Comparison of ENCODE assay signal across 9 mouse cellular contexts in genomic region chr10:86890166-86890930, GRCm38 (mm10).
DNase-seq lines count a peak whose midpoint lies in the region; ATAC-seq and TF ChIP-seq lines count a peak whose summit lies in the region.
"Had no signal": no experiment of that assay in that cellular context is flagged by ENCODE, and none has a peak within 500 bp of the region (broad histone marks: within the 10 kb centered on the region; RNA-seq: fewer than 3 reads in every experiment).

No protein-coding gene starts in this region.

- no peaks in the 10 kb centered on the region for H3K36me3 ChIP-seq in kidney, adult 2 months (ENCODE audit: control insufficient read depth, insufficient read depth, low read length)
- no peaks in the 10 kb centered on the region for H3K36me3 ChIP-seq in kidney, embryonic 16.5 days (ENCODE audit: insufficient read depth, low read length)
- no peaks in the 10 kb centered on the region for H3K36me3 ChIP-seq in midbrain, postnatal 0 days (ENCODE audit: insufficient read depth, low read length)

- no peak for ATAC-seq in kidney, embryonic 16.5 days (ENCODE audit: low FRiP score, low TSS enrichment)
- ATAC-seq in activated CD4-positive, CD25-positive, alpha-beta regulatory T cell, adult 4 months, result no peak
- no peak for ATAC-seq in midbrain, postnatal 0 days (ENCODE audit: low FRiP score)

- TF ChIP-seq POLR2A in kidney, adult 2 months (IDR thresholded peaks at IDR 0.05; ENCODE audit: low read depth, low read length), result no peak

- no peak for TF ChIP-seq CTCF in kidney, adult 2 months (conservative IDR thresholded peaks at IDR 0.05; ENCODE audit: insufficient read depth, insufficient read length, low read depth, low read length)
- no peak for TF ChIP-seq CTCF in midbrain, postnatal 0 days (IDR thresholded peaks at IDR 0.05)

- no peaks in the 10 kb centered on the region; the same call in 1 of the 2 replicates for H3K4me1 ChIP-seq in kidney, adult 2 months (ENCODE audit: control insufficient read depth, insufficient read depth, low read length)
- H3K4me1 ChIP-seq in kidney, embryonic 16.5 days (ENCODE audit: insufficient read depth, low read length), result no peaks in the 10 kb centered on the region
- no peaks in the 10 kb centered on the region for H3K4me1 ChIP-seq in midbrain, postnatal 0 days (ENCODE audit: insufficient read depth, low read length)

- H3K27ac ChIP-seq in kidney, adult 2 months (ENCODE audit: insufficient read depth, low read depth, low read length), result no peak overlapping the region
- H3K27ac ChIP-seq in kidney, embryonic 16.5 days (ENCODE audit: low read length), result no peak overlapping the region
- no peak overlapping the region for H3K27ac ChIP-seq in midbrain, postnatal 0 days (ENCODE audit: low read depth, low read length)

- H3K4me2 ChIP-seq in kidney, embryonic 16.5 days (replicated peaks; ENCODE audit: low read depth, low read length), result no peak overlapping the region
- H3K4me2 ChIP-seq in midbrain, postnatal 0 days (ENCODE audit: low read depth, low read length, poor library complexity, severe bottlenecking), result no peak overlapping the region

- H3K4me3 ChIP-seq in kidney, adult 2 months (ENCODE audit: insufficient read depth, low read depth, low read length), result no peak overlapping the region
- no peak overlapping the region for H3K4me3 ChIP-seq in kidney, embryonic 16.5 days (ENCODE audit: low read length)
- no peak overlapping the region for H3K4me3 ChIP-seq in midbrain, postnatal 0 days (ENCODE audit: low read depth, low read length)

- H3K9ac ChIP-seq in kidney, embryonic 16.5 days (replicated peaks; ENCODE audit: low read length), result no peak overlapping the region
- H3K9ac ChIP-seq in midbrain, postnatal 0 days (replicated peaks; ENCODE audit: low read length, poor library complexity, severe bottlenecking), result no peak overlapping the region

- DNase-seq in kidney, adult 2 months, result peak; percentile 24
- DNase-seq in fibroblast of lung, adult 2 months (ENCODE audit: low read depth), result peak; percentile 26
- DNase-seq in layer of hippocampus, postnatal 14 days (ENCODE audit: low spot score in 2 of 2), result peak; percentile 68 to 78
- DNase-seq in right cerebral cortex, postnatal 4 days, result peak; percentile 22
- no peak for DNase-seq in urinary bladder, postnatal 4 days (ENCODE audit: low spot score in 2 of 2)
- DNase-seq in midbrain, postnatal 0 days (ENCODE audit: low spot score), result no peak
- DNase-seq: thymus, adult 2 months had no signal

- no peaks in the 10 kb centered on the region for H3K27me3 ChIP-seq in kidney, adult 2 months (replicated peaks; ENCODE audit: control insufficient read depth, insufficient read depth, low read length)
- H3K27me3 ChIP-seq in kidney, embryonic 16.5 days (ENCODE audit: insufficient read depth, low read length), result no peaks in the 10 kb centered on the region
- H3K27me3 ChIP-seq in midbrain, postnatal 0 days (ENCODE audit: insufficient read depth, low read length), result no peaks in the 10 kb centered on the region

- 88% methylated on average over 14 of the region's 14 CpGs for WGBS in kidney, adult 2 months
- WGBS in kidney, embryonic 16.5 days, result 91% methylated on average over 14 of the region's 14 CpGs
- WGBS in midbrain, postnatal 0 days, result 90% methylated on average over 14 of the region's 14 CpGs

- no peaks in the 10 kb centered on the region for H3K9me3 ChIP-seq in kidney, embryonic 16.5 days (ENCODE audit: low read length)
- no peaks in the 10 kb centered on the region for H3K9me3 ChIP-seq in midbrain, postnatal 0 days (ENCODE audit: low read length)

Comparison
In these comparisons a context has a peak if more than half of its experiments do, and no peak if none do; other contexts are left out.
1. DNase-seq: peak in kidney, adult 2 months (single experiment), fibroblast of lung, adult 2 months (single experiment), layer of hippocampus, postnatal 14 days (2 of 2) and right cerebral cortex, postnatal 4 days (single experiment); none in urinary bladder, postnatal 4 days (0 of 2) and midbrain, postnatal 0 days (single experiment).